Mouse (Mus musculus): ENCODE data around the gene Gcnt1. TPM values are rescaled to one million over a fixed set of nuclear protein-coding genes. Genes with fewer than 3 reads are reported as not detected.

Gene Gcnt1
- total RNA-seq, 1 experiment from 2014 or later = 26.2 TPM

DNA sequence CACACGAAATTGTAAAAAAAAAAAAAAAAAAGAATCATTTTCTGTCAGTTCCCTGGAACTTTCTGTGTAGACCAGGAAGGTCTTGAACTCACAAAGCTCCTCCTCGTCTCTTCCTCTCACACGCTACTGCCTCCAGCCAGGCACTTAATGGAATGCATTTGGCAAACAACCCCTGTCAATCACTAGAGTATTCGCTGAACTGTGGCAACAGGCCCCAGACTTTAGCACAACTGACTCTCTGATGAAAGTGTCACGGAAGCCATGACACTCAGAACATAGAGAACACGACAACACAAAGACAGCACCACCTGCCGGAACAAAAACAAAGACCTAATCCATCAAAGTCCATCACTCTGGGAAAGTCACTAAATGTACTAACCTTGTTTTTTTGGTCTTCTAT is 3.1 kb downstream of the Gcnt1 start:
- no peak for ATAC-seq (replicated peaks; ENCODE audit: low read depth, poor library complexity, severe bottlenecking)

DNA sequence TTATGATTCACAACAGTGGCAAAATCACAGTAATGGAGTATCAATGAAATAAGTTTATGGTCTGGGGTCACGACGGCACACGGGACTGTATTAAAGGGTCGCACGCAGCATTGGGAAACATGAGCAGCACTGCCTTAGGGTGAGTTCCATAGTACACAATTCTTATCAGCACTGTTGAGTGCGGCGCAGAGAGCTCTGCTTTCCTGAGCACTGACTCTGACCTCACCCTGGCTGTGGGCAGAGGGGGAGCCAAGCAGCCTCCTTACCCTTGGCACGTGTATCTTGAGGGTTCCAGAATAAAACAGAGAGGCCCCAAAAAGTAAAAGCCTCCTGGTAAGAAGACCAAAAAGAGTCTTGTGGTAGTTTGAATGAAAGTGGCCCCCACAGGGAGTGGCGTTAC is 4.1 kb downstream of the Gcnt1 start:
- peak; percentile 54; the same call in 1 of the 2 replicates for ATAC-seq (replicated peaks; ENCODE audit: low read depth, poor library complexity, severe bottlenecking)

DNA sequence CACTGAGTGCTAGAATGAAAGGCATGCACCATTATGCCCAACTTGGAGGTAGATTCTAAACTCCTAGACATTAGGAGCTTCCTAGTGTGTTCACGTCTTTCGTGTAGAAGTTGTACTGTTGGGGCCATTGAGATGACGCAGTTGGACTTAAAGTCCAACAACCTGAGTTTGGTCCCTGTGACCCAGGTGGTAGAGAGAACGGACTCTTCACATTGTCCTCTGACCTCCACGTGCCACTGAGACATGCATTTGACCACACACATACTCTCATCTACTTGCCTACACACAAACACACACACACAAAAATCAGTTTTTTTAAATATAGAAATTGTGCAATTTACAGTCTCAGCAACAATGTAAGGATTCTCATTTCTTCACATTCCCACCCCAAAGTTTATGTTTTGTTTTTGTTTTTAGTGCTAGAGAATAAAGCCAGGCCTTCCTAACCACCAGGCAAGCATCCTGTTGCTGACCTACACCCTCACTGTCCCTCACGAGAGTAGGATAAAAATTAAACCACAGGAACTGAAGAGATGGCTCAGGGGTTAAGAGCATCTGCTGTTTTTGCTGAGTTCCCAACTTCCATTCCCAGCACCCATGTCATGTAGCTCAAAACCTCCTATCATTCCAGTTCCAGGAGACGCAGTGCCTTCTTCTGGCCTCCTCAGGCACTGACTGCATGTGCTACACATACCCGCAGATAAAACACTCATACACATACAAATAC is 6.1 kb downstream of the Gcnt1 start:
- ATAC-seq (replicated peaks; ENCODE audit: low read depth, poor library complexity, severe bottlenecking) = no peak

DNA sequence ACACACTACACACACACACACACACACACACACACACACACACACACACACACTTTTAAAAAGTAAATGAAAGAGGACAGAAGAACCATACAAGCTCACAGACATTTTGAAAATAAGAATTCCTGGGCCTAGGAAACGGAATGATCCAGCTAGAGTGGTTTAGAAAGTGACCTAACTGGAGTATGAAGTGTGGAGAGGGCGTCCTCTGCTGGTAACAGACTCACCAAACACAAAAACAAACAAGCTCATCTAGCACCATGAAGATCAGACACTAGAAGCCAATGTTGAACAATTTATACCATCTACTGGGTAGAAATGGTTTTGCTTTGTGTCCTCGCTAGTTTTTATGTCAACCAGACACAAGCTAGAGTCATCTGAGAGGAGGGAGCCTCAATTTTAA is 7.9 kb downstream of the Gcnt1 start:
- ATAC-seq (replicated peaks; ENCODE audit: low read depth, poor library complexity, severe bottlenecking) = peak; percentile 59

DNA sequence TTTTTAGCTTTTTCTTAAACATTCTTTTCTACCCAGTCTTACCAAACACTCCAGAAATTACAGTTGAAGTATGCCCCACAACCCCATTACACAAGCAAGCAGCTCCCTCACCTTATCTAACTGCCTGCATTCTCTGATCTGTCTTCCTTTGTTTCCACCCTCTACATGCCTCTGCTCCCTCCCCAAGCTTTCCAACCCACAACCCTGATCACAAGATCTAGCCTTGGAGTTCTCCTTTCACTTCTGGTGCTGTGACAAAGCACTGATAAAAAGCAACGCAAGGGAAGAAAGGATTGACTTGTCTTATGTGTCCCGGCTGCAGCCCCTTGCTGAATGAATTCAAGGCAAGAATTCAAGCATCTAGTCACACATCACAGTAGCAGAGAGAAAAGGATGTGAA is 11.5 kb downstream of the Gcnt1 start:
- peak; percentile 52 for ATAC-seq (replicated peaks; ENCODE audit: low read depth, poor library complexity, severe bottlenecking)

DNA sequence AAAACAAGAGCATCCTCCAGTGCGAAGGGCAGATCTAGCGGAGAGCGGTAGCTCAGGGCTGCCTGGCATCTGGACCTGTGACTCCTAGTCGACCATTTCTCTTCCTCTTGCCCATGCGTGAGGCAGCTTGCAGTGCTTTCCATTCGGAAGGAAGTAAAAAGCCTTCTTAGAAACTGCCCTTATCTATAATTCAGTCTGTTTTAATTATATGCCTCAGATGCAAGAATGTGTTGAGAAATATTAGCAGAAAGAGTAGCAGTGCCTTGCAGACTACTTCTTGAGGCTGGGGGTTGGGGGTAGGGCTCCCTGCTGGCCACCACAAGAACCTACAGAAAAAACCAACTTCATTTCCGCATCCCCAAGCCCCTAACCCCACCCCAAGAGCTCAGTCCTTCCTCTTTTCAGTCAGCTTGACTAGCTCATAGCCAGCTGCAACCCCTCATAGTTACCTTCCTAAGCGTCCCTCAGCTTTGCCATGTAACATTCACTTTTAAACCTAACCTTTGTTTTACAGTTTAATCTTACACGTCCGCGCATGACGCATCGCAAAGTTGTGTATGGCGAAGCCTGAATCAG is 13.2 kb downstream of the Gcnt1 start:
- peak; percentile 73 for ATAC-seq (replicated peaks; ENCODE audit: low read depth, poor library complexity, severe bottlenecking)

DNA sequence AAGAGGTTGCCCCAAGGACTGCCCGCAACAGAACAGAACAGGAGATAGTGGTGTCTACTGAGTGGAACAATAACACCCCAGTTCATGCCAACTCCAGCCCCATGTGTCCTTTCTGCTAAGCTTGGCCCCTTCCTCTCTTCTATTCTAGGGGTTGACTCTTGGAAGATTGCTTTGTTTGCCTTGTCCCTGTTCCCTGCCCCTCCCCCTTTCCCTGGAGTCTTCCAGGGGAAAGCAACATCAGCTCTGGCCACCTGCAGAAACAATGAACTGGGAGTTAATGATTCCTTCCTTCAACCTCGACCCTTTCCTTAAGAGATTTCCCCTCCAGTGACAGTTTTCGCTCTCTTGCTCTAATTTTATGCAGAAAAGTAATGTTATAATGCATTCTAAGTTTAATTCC is 15.3 kb downstream of the Gcnt1 start:
- ATAC-seq (replicated peaks; ENCODE audit: low read depth, poor library complexity, severe bottlenecking) = no peak

DNA sequence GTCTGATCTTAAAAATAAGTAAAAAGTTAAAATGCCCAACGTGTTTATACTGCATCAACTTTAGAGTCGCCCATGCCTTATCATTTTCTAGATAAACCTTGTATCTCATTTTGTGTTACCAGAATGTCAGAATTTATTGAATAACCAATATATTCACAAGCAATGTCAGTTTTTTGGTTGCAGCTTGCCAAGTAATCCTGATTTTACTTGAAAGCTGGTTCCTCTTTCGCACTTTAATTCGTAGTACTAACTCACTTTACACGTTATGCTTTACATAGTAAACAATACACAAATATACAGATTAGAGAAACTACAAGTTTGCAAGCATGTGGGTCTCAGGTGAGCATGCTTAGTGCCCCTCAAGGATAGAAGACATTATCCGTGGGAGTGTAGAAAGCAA is 15.7 kb downstream of the Gcnt1 start:
- no peak for ATAC-seq (replicated peaks; ENCODE audit: low read depth, poor library complexity, severe bottlenecking)

DNA sequence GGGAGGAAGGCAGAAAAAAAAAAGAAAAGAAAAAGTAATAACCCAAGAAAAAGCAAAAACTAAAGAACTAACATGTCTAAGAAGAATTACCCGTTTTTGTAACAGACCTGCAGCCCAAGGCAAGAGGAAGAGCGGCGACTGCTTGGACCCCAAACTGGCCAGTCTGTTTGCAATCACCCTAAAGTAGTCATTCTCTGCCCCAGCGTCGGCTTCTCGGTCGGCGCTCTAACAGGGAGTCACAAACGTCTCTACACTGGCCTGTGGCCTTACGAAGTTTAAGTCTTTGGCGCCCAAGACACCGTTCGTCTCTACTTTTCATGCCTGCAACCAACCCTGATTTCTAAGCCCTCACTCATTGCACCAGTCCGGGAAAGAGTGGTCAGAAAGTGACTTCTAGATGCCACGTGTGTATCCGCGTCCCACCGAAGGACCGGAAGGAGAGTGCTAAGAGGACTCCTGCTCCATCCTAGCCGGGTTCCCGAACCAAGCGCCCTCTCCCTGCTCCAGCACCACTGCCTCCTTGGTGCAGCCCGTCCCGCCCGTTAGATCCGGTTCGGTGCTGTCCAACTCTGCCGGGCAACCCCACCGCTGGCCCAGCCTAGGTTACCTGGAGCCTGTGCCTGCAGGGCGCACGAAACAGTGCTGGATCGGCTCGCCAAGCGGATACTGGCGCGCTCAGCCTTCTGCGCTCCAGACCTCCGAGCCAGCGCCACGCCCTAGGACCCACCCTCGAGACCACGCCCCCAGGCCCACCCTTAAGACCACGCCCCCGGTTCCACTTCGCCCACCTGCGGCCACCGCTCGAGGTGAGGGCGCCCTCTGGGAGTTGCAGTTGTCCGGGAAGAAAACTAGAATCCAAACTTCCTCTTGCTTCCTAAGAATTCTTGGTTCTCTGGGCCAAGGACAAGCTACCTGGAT is 16.4 kb downstream of the Gcnt1 start:
- ATAC-seq (replicated peaks; ENCODE audit: low read depth, poor library complexity, severe bottlenecking) = peak; percentile 55

DNA sequence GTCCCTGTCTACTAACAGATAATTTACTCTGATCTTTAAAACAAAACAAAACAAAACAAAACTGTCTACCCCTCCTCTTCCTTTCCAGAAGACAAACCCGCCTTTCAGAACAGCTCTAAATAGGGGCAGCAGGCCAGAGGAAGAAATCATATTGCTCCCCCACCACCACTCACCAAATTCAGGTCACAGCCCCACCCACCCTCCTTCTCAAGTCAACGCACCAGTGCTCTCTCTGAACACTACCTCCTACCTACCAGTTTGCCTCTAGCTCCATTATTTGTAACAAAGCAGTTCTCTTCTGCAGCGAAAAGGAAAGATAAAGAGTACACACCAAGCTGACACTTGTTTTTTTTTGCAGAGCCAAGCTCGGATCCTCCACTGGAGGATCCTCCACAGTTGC is 17.3 kb downstream of the Gcnt1 start:
- no peak for ATAC-seq (replicated peaks; ENCODE audit: low read depth, poor library complexity, severe bottlenecking)

DNA sequence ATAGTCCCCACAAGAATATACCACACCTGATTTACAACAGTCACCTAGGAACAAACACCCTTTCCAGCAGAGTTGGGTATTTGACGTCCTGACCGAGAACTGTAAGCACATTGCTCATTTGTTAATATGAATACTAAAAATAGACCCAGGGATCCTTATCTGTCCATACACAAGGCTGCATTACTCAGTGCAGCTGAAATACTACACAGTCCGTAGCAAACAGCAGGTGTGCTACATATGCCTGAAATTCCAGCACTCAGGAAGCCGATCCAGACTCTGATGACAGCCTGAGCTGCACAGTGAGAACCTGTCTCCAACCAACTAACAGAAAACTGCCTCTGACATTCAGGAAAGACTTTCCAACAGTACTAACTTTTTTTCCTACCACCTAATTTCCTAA is 17.8 kb downstream of the Gcnt1 start:
- no peak for ATAC-seq (replicated peaks; ENCODE audit: low read depth, poor library complexity, severe bottlenecking)

DNA sequence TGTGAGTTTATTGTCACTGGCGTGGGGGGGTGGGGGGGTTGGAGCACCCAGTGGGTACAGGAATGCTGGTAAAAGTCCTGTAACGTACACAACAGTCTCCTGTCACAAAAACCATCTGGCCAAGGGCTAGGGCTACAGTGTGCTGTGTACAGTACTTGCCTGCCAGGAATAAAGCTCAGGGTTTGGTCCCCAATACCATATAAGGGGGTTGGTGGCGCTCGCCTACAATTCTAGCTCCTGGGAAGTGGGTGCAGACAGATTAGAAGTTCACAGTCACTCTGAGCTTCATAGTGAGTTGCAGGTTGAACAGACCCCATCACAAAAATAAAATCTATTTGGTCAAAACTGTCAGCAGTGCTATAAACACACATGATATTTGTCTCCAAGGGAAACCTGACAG is 18.3 kb downstream of the Gcnt1 start:
- ATAC-seq (replicated peaks; ENCODE audit: low read depth, poor library complexity, severe bottlenecking) = no peak

DNA sequence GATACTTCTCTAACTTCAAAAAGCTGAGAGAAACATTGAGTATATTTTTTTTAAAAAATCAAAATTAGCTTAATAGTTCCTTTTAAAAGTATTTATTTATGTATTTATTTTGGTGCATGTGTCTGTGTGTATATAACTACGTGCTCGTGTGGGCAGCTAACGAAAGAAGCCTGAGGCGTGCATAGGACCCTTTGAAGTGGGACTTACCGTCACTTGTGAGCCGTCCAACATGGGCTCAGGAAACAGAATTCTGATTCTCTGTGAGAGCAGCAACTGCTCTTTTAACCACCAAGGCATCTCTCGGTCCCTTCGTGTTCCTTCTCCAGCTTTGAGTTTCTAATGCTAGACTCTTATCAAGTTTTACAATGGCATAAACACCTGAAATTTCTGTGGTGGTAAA is 18.9 kb downstream of the Gcnt1 start:
- no peak for ATAC-seq (replicated peaks; ENCODE audit: low read depth, poor library complexity, severe bottlenecking)

DNA sequence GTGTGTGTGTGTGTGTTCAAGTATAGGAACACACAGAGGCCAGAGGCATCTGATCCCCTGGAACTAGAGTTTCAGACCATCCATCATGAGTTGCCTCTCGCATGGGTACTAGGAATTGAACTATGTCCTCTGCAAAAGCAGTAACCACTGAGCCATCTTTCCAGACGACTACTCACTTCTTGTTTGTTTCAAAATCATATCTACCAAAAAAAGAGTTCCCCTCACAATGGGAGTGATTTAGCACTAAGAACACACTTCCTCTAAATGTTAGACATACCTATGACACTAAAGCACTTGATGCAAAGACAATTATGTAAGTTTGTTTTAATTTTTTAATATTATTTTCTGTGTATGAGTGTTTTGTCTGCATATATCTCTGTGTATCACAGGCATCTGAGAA is 24.8 kb downstream of the Gcnt1 start:
- no peak for ATAC-seq (replicated peaks; ENCODE audit: low read depth, poor library complexity, severe bottlenecking)

DNA sequence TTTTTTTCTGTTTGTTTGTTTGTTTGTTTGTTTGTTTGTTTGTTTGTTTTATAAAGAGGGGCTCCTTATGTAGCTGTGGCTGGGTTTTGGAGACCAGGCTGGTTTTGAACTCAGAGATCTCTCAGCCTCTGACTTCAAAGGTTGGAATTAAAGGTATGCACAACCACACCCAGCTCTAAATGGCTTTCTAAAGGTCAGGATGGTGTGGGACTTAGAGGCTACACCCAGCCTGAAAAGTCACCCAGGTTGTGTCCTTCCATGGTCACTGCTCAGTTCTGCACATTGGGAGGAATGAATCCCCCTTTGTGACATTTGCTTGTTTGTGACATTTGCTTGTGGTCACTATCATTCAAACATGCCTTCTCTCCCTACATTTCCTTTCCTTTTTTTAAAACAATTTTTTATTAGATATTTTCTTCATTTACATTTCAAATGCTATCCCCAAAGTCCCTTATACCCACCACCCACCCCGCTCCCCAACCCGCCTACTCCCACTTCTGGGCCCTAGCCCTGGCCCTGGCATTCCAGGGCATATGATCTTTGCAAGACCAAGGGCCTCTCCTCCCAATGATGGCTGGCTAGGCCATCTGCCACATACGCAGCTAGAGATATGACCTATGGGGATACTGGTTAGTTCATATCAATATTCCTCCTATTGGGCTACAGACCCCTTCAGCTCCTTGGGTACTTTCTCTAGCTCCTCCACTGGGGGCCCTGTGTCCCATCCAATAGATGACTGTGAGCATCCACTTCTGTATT is 25.7 kb downstream of the Gcnt1 start:
- no peak for ATAC-seq (replicated peaks; ENCODE audit: low read depth, poor library complexity, severe bottlenecking)

DNA sequence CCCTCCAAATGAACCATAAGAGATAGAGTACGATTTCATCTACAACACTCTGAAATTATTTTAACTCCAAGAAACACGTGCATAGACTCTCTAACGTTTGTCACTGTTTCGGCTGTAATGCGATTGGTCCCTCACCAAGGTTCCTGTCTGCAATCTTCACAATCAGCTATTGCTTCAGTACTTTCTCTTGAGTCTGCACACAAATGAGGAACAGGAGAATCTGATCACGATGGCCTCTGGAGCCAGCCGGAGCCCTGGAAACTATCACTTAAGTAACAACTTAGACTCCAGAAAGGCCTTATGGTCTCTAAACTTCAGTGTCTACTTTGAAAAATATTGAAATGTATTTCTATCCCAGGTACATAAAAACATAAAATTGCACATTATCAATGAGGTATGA is 27.8 kb downstream of the Gcnt1 start:
- peak; percentile 95 for ATAC-seq (replicated peaks; ENCODE audit: low read depth, poor library complexity, severe bottlenecking)

DNA sequence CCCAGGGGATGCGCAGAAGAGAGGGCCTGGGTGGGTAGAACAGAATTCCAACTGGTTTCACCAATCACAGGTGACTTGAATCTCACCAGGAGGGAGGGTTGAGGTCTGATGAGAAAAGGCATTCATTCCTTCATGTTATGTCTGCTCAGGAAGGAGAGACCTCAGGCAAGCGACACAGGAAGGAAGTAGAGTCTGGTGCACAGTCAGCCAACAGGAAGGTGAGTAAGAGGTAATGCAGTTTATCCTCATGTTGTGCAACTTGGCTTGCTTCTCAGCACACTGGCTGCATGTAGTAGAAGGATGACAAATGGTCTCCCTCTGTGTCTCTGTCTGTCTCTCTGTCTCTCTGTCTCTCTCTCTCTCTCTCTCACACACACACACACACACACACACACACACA is 33.1 kb downstream of the Gcnt1 start:
- peak; percentile 30; the same call in 1 of the 2 replicates for ATAC-seq (replicated peaks; ENCODE audit: low read depth, poor library complexity, severe bottlenecking)

DNA sequence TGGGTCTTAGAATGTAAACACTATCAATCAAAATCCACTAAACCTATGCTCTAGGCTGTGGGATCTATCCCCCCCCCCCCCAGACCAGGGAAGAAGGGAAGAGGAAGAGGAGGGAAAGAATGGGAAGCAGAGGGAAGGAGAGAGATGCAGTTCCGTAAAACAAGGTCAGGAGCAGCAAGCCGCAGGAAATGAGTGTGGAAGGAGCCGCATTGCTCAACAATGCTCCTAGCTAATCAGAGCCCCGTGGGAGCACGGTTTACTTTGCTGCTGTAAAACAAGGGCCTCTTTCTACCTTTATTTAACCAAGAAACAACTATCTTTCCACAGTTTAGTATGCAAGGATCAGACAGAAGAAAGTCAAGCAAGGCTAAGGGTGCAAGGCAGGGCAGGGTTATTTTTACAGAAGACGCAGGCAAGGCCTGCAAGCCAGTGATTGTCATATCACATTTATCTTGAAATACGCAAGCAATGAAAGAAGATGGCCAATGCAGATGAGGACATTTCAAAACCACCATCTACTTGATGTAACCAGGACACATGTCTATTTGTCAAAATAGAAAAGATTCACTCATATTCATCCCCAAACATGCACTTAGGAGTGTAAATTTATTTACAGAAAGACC is 35.5 kb downstream of the Gcnt1 start:
- peak; percentile 19; the same call in 1 of the 2 replicates for ATAC-seq (replicated peaks; ENCODE audit: low read depth, poor library complexity, severe bottlenecking)

DNA sequence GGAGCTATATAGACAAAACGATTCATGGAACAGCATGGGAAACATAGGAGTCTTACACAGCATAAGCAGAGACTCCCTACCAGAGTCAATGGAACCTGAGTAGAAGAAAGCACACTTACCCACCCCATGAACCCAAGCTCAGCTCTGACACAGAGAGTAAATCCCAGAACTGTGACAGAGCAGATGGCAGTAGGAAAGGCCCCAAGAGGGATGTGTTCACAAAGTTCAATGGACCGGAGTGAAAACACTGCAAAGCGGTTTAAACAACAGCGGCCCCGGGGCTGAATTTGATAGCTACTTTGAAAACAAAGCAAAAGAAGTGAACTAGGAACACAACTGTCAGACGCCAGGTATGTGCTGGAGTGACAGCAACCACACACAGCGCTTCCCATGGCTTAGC is 36.0 kb downstream of the Gcnt1 start:
- ATAC-seq (replicated peaks; ENCODE audit: low read depth, poor library complexity, severe bottlenecking) = no peak

Data from common myeloid progenitor, adult 5-6 weeks (primary cell).